Mouse (Mus musculus): Measurements from ENCODE around the gene Csnk1e. TPM values are rescaled to one million over a fixed set of nuclear protein-coding genes. Genes with fewer than 3 reads are reported as not detected.
A peak's percentile ranks its signal among the peaks of the same experiment; 100 is the strongest.

Gene Csnk1e
- polyA plus RNA-seq, 2 experiments = 83.8 to 184 TPM

GRCm38 (mm10) chr15:79402176-79402575 is 53.2 kb downstream of the Csnk1e start:
- ATAC-seq (ENCODE audit: low FRiP score, low read depth) (no peak), DNase-seq (ENCODE audit: low spot score) (no peak)
- TF ChIP-seq POLR2A (IDR thresholded peaks at IDR 0.05; ENCODE audit: borderline replicate concordance, extremely low read depth, insufficient read depth, insufficient read length) = no peak
- Histone ChIP-seq H3K4me3 (replicated peaks; ENCODE audit: low read length) (peak overlapping the region; percentile 94), H3K9ac (ENCODE audit: low read depth, low read length, severe bottlenecking) (peak overlapping the region; percentile 81), H3K27ac (replicated peaks; ENCODE audit: low read depth, low read length) (peak overlapping the region; percentile 15; the same call in 1 of the 2 replicates), H3K4me2 (replicated peaks; ENCODE audit: low read depth, low read length, severe bottlenecking) (peak overlapping the region; percentile 67), H3K36me3 (ENCODE audit: control insufficient read depth, insufficient read depth, low read length) (0 out of 2 replicates have a peak, but pooled peaks cover 7% of the 10 kb centered on the region), H3K9me3 (ENCODE audit: control insufficient read depth, low read length) (no peaks in the 10 kb centered on the region), H3K4me1 (ENCODE audit: control insufficient read depth, insufficient read depth, low read length) (peaks cover 22% of the 10 kb centered on the region), H3K27me3 (ENCODE audit: control insufficient read depth, insufficient read depth, low read length) (no peaks in the 10 kb centered on the region)
- WGBS = 17% methylated on average over 5 of the region's 5 CpGs

DNA sequence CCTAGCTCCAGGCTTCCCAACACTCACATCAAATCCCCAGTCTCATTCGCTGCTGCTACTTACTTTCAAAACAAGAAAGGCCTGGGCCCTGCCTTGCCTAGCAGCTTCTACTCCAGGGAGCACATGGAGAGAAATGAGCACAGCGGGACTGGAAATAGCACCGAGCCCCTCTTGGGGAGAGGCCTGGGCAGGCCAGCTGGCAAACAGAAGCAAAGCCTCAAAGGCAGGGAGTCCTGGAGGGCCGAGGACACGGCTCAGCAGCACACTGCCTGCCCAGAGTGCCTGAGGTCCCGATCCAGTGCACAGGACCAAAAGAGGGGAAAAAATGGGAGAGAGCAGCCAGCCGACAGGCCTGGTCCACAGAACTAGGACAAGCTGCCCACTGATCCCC is 54.4 kb downstream of the Csnk1e start:
- Histone ChIP-seq H3K9me3 (ENCODE audit: control insufficient read depth, low read length) (no peaks in the 10 kb centered on the region), H3K36me3 (ENCODE audit: control insufficient read depth, insufficient read depth, low read length) (0 out of 2 replicates have a peak, but pooled peaks cover 7% of the 10 kb centered on the region), H3K4me1 (ENCODE audit: control insufficient read depth, insufficient read depth, low read length) (peaks cover 22% of the 10 kb centered on the region), H3K9ac (ENCODE audit: low read depth, low read length, severe bottlenecking) (peak overlapping the region; percentile 31; the same call in 1 of the 2 replicates), H3K27me3 (ENCODE audit: control insufficient read depth, insufficient read depth, low read length) (no peaks in the 10 kb centered on the region), H3K4me3 (replicated peaks; ENCODE audit: low read length) (no peak overlapping the region), H3K4me2 (replicated peaks; ENCODE audit: low read depth, low read length, severe bottlenecking) (peak overlapping the region; percentile 67), H3K27ac (replicated peaks; ENCODE audit: low read depth, low read length) (no peak overlapping the region)
- WGBS = 57% methylated on average over 7 of the region's 7 CpGs
- ATAC-seq (ENCODE audit: low FRiP score, low read depth) = no peak
- TF ChIP-seq POLR2A (IDR thresholded peaks at IDR 0.05; ENCODE audit: borderline replicate concordance, extremely low read depth, insufficient read depth, insufficient read length) = no peak
- DNase-seq (ENCODE audit: low spot score) = no peak

GRCm38 (mm10) chr15:79400134-79400974 is 55.0 kb downstream of the Csnk1e start:
- no peak for ATAC-seq (ENCODE audit: low FRiP score, low read depth)
- TF ChIP-seq POLR2A (IDR thresholded peaks at IDR 0.05; ENCODE audit: borderline replicate concordance, extremely low read depth, insufficient read depth, insufficient read length) = no peak
- WGBS = 56% methylated on average over 6 of the region's 6 CpGs
- Histone ChIP-seq H3K9me3 (ENCODE audit: control insufficient read depth, low read length) (no peaks in the 10 kb centered on the region), H3K4me2 (replicated peaks; ENCODE audit: low read depth, low read length, severe bottlenecking) (peak overlapping the region; percentile 67), H3K27ac (replicated peaks; ENCODE audit: low read depth, low read length) (no peak overlapping the region), H3K4me1 (ENCODE audit: control insufficient read depth, insufficient read depth, low read length) (peaks cover 22% of the 10 kb centered on the region), H3K4me3 (replicated peaks; ENCODE audit: low read length) (no peak overlapping the region), H3K9ac (ENCODE audit: low read depth, low read length, severe bottlenecking) (0 out of 2 replicates have a peak overlapping the region, but pooled peaks have one; percentile 31), H3K27me3 (ENCODE audit: control insufficient read depth, insufficient read depth, low read length) (no peaks in the 10 kb centered on the region), H3K36me3 (ENCODE audit: control insufficient read depth, insufficient read depth, low read length) (0 out of 2 replicates have a peak, but pooled peaks cover 7% of the 10 kb centered on the region)
- DNase-seq (ENCODE audit: low spot score) = no peak

- Histone ChIP-seq H3K4me1 (ENCODE audit: control insufficient read depth, insufficient read depth, low read length) (peaks cover 22% of the 10 kb centered on the region), H3K9ac (ENCODE audit: low read depth, low read length, severe bottlenecking) (no peak overlapping the region), H3K9me3 (ENCODE audit: control insufficient read depth, low read length) (no peaks in the 10 kb centered on the region), H3K4me3 (replicated peaks; ENCODE audit: low read length) (no peak overlapping the region), H3K27ac (replicated peaks; ENCODE audit: low read depth, low read length) (no peak overlapping the region), H3K36me3 (ENCODE audit: control insufficient read depth, insufficient read depth, low read length) (0 out of 2 replicates have a peak, but pooled peaks cover 7% of the 10 kb centered on the region), H3K27me3 (ENCODE audit: control insufficient read depth, insufficient read depth, low read length) (no peaks in the 10 kb centered on the region), H3K4me2 (replicated peaks; ENCODE audit: low read depth, low read length, severe bottlenecking) (no peak overlapping the region)
- no peak for TF ChIP-seq POLR2A (IDR thresholded peaks at IDR 0.05; ENCODE audit: borderline replicate concordance, extremely low read depth, insufficient read depth, insufficient read length)
- no peak for ATAC-seq (ENCODE audit: low FRiP score, low read depth)
- DNase-seq (ENCODE audit: low spot score) = no peak
- 75% methylated on average over 14 of the region's 14 CpGs for WGBS
Observed at GRCm38 (mm10) chr15:79399231-79400052, 55.9 kb downstream of the Csnk1e start.

DNA sequence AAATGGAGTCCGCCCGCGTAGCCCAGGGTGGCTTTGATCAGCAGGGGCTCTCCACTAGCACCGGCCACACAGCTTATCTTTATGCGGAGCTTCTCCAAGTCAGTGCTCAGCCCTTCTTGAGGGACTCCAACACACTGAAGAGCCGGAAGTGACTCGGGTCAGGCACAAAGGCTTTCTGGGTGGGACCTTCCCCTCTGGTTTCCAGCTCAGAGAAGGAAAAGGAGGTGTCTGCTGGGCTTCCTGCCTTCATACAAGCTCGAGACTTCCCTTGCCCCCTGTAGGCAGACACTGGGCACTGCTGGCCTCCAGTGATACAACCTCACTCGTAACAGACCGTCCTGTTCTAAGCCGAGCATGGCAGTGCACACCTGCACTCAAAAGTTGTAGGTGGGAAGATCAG is 58.6 kb downstream of the Csnk1e start:
- H3K27me3 ChIP-seq (ENCODE audit: control insufficient read depth, insufficient read depth, low read length) = no peaks in the 10 kb centered on the region
- WGBS = 91% methylated on average over 11 of the region's 11 CpGs
- peaks cover 20% of the 10 kb centered on the region for H3K4me1 ChIP-seq (ENCODE audit: control insufficient read depth, insufficient read depth, low read length)
- no peak for TF ChIP-seq POLR2A (IDR thresholded peaks at IDR 0.05; ENCODE audit: borderline replicate concordance, extremely low read depth, insufficient read depth, insufficient read length)
- H3K27ac ChIP-seq (replicated peaks; ENCODE audit: low read depth, low read length) = no peak overlapping the region
- no peak for ATAC-seq (ENCODE audit: low FRiP score, low read depth)
- no peaks in the 10 kb centered on the region for H3K9me3 ChIP-seq (ENCODE audit: control insufficient read depth, low read length)
- no peak overlapping the region for H3K4me3 ChIP-seq (replicated peaks; ENCODE audit: low read length)
- H3K9ac ChIP-seq (ENCODE audit: low read depth, low read length, severe bottlenecking) = no peak overlapping the region
- H3K4me2 ChIP-seq (replicated peaks; ENCODE audit: low read depth, low read length, severe bottlenecking) = no peak overlapping the region
- H3K36me3 ChIP-seq (ENCODE audit: control insufficient read depth, insufficient read depth, low read length) = peaks cover 14% of the 10 kb centered on the region; the same call in 1 of the 2 replicates
- no peak for DNase-seq (ENCODE audit: low spot score)
